Mouse (Mus musculus) c-Kit-positive CD71-negative TER-119-negative erythroid progenitor cells, embryonic 14.5 days (primary cell): ENCODE data around the gene Tmod4.

Source experiments
- DNase-seq: peaks from one replicate; pipeline ENCODE4 v3.0.0-alpha.2; 2013; ENCODE audit warnings: low read depth

Tmod4 gene

DNA sequence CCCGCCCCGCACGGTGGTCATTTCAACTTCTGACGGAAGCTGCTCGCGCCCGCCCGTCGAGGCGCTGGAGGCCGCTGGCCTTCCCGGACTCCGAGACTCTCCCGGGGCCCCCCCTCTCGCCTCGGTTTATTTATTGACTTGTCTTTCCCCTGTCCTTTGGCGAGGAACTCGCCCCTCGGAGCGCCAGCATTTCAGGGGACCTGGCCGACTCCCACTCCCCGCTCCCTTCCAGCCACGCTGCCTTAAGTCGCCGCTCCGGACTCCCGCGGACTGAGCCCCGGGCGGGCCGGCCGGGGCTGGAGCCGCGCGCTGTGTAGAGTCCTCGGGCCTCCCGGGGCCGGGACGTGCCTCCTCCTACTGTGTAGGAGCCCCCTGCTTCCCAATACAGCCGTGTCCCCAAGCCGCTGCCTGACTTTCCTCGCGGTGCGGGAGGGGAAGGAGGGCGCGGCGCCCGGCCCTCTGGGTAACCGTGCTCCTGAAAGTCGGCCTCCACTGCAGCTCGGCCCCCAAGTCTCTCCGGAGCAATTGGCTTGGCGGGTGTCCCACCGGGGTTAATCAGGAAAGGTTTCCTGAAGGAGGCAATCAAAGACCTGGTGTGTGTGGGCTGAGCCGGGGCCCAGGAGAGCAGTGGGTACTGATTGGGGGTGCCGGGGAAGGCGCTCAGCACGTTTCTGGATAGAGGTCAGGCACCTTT, 49.1 kb downstream of the Tmod4 start:
- no peak for DNase-seq

DNA sequence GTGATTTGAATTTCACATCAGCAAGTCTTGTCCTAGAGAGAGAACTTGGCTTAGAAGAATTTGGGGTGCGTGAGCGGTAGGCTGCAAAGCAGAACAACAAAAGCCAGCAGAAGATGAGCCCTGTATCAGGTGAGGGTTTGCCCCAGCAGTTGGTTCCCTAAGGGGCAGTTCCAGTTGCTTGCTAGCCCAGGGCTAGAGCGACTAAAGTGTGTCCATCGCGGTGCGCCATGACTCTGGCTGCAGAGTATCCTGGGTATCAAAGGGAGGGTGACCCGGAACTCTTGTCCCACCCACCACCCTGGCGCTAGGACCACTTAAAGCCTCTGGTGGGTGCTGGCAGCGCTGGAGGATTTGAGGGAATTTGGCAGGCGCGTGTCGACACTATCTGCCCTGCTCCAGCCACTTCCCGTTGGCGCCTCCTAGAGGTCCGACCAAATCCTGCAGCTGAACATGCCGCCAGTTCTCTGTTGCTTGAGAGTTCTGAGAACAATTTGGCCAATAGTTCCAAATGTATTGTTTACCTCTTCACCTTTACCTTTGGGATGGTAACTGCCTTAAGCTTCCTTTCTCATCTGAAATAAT, 49.8 kb downstream of the Tmod4 start:
- DNase-seq, result peak; percentile 83

DNA sequence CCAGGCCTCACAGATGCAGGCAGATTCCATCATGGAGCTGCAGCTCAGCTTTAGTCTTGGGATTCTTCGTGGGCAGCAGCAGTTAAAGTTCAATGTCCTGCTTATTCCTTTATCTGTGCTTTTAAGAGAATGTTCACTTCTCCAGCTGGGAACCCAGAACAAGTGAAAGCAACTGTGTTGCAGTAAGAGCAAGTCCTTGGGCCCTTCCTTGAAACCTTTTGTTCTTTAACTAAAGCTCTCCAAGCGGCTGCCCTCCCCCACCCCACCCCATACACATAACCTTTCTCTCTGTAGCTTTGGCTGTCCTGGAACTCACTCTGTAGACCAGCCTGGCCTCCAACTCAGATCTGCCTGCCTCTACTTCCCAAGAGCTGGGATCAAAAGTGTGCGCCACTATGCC, 52.2 kb downstream of the Tmod4 start:
- DNase-seq, result no peak

DNA sequence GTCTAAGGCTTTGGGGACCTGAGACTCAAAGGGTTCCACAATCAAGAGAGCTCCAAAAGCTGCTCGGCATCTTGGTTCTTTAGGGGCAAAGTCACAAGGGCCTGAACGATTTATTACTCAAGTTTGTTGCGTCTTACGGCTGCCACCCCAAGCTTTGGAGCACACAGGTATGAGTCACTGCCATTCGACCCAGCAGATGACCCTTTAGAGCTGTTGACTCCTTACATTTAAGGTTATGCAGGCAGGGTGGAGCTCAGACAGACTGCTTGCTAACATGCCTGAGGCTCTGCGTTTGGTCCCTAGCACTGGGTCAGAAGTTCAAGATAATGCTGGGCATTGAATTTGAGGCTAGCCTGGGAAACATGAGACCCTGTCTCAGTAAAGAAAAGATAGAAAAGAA, 53.3 kb downstream of the Tmod4 start:
- no peak for DNase-seq
